Mouse (Mus musculus) c-Kit-positive CD71-positive TER-119-positive erythroid progenitor cells, embryonic 14.5 days (primary cell): ENCODE measurements around the gene Chil6.

ENCODE experiments used
- DNase-seq: peaks from one replicate; pipeline ENCODE4 v3.0.0-alpha.2; 2013; ENCODE audit warnings: low spot score

Gene Chil6

GRCm38 (mm10) chr3:106406082-106406481 lies at the start of gene Chil6:
TSS of gene Chil6 (minus strand) at chr3:106406182.
- no peak for DNase-seq

- no peak for DNase-seq
Observed at GRCm38 (mm10) chr3:106452616-106453015, 46.6 kb upstream of the Chil6 start.

GRCm38 (mm10) chr3:106449567-106449966 lies 43.6 kb upstream of the Chil6 start:
- no peak for DNase-seq

- DNase-seq, result no peak
Observed at GRCm38 (mm10) chr3:106448995-106449394, 43.0 kb upstream of the Chil6 start.

- peak; percentile 24 for DNase-seq
Observed at GRCm38 (mm10) chr3:106448571-106448970, 42.6 kb upstream of the Chil6 start.
